Mouse (Mus musculus) skeletal muscle tissue, adult 2 months (tissue): ENCODE measurements around the gene ccdc198.
A peak's percentile ranks its signal among the peaks of the same experiment; 100 is the strongest.

Experiments
- DNase-seq: peaks from one replicate; pipeline ENCODE4 v3.0.0-alpha.2; 2012; ENCODE audit warnings: low read depth, low spot score

The ccdc198 gene

GRCm38 (mm10) chr14:49197031-49197527, 48.2 kb downstream of the ccdc198 start:
- no peak for DNase-seq

DNA sequence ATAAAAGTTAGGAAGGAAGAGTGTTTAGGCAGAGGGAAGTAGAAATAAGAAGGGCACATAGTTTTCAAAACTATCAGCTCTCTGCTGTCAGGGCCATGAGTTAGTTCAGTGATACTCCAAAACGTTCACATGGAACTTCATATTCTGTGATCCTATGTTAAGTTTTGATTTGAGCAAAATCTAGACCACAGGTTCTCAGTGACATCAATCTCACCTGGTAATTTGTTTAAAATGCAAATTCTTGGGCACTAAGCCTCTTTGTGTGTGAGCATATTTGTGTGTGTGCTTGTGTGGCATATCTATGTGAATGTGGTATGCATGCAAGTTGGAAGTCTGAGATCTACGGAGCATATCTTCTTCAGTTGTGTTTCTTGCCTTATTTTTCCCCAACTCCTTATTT, 59.0 kb downstream of the ccdc198 start:
- no peak for DNase-seq

DNA sequence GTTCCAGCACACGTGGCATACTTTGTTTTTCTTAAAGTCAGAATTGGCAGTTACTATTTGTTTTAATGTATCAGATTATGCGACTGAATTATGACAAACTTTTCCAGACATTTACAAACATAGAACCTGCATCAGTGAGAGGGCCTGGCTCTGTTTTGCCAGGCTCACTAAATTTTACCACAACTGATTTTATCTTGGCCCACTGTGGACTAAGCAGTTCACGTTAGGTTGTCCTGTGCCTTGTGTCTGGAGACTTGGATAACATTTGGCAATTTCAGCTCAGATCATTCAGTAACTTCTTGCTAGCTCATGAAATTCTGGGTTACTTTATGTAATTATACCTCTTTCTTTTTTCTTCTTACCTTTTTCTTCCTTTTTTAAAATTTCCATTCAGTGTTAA, 65.5 kb downstream of the ccdc198 start:
- DNase-seq = no peak

DNA sequence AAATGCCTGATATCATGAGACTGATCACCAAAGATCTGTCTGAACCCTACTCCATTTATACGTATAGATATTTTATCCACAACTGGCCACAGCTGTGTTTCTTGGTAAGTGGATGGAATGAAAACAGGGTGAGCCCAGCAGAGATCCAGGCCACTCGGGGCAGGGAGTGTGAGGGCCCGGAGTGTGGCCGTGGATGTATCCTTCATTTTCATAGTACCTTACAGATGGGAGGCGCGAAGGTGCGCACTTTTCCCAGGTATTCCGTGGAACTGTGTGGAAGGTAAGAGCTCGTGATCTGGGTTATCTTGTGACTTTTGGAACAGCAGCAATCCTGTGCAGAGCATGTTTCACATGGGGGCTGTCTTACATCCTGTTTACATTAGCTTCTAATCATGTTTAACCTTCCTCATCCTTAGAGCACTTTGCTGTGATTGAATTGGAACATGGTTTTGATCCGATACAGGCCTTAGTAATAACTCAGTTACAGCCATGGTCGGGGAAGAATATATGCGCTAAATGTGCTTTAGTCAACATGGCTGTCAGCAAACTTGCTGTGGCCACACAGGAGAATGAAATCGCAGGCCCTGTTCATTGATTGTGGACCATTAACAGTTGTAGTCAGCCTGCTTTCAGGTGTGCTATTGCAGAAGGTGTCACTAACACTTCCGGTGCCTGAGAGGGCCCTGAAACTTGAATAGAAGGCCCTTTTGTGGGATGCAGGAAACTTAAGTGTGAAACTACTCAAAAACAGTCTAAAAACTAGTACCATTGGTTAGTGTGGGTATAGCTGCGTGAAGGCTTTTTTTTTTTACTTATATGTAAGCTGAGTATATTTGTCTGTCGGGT, 71.8 kb downstream of the ccdc198 start:
- no peak for DNase-seq

DNA sequence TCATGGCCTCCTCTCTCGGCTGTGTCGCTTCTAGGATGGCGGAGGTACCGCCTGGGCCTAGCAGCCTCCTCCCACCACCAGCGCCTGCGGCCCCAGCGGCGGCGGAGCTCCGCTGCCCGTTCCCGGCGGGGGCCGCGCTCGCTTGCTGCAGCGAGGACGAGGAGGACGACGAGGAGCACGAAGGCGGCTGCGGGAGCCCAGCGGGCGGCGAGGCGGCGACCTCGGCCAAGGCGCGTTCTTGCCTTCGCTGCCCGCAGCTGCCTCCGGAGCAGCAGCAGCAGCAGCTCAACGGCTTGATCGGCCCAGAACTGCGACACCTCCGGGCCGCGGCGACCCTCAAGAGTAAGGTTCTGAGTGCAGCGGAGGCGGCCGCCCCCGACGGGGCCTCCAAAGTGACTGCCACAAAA, 72.7 kb downstream of the ccdc198 start:
- no peak for DNase-seq

GRCm38 (mm10) chr14:49171867-49172581, 73.2 kb downstream of the ccdc198 start, which contains the start of gene Naa30:
Naa30 (plus strand) TSS chr14:49172226.
- DNase-seq = peak; percentile 90

- DNase-seq = no peak
These were observed 74.0 kb downstream of the ccdc198 start for GRCm38 (mm10) chr14:49171286-49171685.
